Mouse (Mus musculus) MN1 (cell line): ENCODE data around the gene Cfap97.
A peak's percentile ranks its signal among the peaks of the same experiment; 100 is the strongest.
"Not testable (repeated sequence)": the region's sequence is repeated elsewhere in the genome, so short reads cannot be mapped to it uniquely, and the experiment has no call there.

ENCODE experiments used
- DNase-seq: peaks from one replicate; pipeline ENCODE4 v3.0.0-alpha.2; 2016; ENCODE audit warnings: low spot score

The Cfap97 gene

DNA sequence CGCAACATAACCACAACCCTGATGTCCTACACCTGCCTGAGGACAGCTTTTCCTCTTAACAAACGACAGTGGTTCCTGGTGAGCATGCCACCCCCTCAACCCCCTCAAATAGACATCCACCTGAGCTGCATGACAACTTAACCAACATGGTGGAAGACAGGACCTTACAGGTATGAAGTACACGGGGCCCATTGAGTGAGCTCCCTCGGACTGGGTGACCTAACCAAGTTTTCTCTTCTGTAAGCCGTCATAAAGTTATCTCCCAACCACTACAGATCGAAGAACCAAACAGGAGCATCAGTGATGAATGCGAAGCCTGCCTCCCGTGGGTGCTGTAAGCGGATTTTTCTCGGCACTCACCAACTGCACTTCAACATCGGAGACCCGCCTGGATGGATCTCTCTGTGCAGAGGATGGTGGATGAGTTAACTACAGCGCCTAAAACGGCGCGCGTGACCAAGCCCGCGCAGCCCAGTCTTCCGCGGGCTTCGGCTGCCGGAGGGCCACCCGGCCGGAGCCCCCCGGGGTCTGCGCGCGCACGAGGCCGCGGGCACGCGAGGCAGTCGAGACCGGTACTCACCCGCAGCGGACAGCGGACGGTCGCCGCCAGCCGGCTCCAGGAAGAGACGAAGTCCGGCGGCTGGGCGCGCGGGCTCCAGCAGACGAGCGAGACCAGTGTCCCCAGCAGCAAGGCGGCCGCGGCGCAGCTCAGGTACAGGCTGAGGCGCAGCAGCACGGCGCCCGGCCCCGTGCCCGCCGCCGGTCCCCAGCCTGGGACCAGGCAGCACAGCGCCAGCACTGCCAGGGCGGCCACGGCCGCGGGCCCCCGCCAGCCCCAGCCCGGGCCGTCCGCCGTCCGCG is at the start of gene Cfap97:
Gene Cfap97 (plus strand): TSS at position 570 of the 861 bp plus-strand sequence.
- DNase-seq, result peak; percentile 59

DNA sequence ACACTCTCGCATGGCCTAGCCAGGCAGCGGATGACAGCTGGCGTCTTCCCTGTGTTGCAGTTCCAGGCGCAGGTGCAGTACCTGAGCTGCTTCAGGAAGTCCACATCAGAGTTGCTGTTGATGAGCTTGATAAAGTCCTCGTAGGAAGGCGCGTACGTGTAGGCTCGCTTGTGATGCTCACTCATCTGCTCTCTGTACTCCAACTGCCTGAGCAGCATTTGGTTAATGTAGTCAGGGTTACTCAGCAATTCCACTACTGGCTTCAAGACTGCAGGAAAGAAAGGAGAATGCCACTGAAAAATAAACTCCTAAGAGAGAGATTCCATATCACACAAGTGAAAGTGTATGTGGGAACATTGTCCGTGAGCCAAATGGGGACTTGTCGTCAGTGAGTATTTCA is 48.1 kb upstream of the Cfap97 start:
- no peak for DNase-seq

DNA sequence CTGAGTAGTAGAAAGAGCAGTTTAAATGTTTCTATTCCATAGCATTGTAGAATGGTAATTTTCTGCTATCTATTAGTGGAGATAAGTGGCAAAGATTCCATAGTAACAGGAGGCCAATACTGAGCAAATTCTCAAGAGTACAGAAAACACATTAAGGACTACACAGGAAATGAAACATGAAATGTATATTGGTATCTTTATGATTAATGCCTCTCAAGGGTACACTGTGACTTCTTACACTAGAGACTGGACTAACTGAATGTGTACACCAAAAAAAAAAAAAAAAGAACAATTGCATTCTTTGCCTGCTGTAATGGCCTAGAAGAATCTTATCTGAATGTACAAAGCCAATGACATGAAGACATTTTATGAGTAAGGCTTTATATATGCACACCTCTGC is 43.9 kb upstream of the Cfap97 start:
- no peak for DNase-seq

DNA sequence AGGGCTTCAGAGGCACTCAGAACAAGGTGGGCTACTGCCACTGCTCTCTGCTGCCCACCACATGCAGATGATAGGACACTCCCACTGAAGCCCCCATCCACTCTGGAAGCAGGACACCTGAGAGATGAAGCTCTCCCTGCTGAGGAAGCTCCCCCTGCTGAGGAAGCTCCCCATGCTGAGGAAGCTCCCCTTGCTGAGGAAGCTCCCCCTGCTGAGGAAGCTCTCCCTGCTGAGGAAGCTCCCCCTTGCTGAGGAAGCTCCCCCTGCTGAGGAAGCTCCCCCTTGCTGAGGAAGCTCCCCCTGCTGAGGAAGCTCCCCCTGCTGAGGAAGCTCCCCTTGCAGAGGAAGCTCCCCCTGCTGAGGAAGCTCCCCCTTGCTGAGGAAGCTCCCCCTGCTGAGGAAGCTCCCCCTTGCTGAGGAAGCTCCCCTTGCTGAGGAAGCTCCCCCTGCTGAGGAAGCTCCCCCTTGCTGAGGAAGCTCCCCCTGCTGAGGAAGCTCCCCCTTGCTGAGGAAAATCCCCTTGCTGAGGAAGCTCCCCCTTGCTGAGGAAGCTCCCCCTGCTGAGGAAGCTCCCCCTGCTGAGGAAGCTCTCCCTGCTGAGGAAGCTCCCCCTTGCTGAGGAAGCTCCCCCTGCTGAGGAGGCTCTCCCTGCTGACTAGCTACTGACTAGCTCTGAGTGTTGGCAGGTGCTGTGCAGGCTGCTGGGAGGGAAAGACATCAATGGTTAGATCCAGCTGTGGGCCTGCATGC is 38.0 kb upstream of the Cfap97 start:
- DNase-seq, result not testable (repeated sequence)

DNA sequence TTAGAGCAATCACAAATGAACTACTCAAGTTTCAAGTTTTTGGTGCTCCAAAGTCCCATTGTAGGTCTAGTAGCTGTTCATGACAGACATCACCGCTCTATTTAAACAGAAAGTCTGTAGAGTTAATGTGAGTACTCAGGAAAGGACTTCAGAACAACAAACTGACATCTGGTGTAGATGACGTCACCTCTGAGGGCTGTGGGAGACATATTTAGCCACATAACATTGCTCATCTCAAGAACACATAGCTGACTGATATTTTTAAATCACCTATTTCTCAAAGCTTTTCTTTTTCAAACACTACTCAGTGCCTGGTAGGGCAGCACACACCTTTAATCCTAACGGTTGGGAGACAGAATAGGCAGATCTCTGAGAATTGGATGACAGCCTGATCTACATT is 34.4 kb upstream of the Cfap97 start:
- DNase-seq, result no peak

DNA sequence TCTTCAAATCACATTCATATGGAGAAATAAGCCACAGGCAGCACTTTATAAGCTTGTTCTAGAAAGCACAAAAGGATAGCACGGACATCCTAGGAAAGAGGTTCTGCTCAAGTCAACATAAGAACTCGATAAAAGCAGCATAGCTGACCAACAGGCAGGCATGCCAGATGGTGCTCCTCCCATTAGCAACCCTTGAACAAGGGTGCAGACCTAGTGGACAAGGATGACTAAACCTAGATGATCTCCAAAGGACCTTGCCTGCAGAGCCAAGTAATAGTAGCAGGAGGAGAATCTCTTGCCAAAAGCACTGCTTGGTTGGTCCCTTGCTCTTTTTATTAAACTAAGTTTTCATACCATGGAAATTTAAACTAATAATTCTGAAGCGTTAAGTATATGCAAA is 32.4 kb upstream of the Cfap97 start:
- no peak for DNase-seq

DNA sequence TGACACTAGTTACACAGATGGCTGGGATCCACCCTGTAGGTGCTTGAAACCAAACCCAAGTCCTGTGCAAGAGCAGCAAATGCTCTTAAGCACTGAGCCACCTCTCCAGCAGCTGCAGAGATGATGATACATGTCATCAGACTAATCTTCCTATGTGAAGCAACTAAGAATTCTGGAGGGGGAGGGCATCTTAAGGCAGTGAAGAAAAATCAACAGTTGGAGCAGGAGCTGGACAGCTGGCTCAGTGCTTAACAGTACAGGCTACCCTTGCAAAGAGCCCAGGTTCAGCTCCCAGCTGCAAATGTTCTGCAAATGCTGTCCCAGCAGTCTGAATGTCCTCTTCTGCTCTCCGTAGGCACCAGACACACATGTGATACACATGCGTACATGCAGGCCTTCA is 29.1 kb upstream of the Cfap97 start:
- DNase-seq, result peak; percentile 34

DNA sequence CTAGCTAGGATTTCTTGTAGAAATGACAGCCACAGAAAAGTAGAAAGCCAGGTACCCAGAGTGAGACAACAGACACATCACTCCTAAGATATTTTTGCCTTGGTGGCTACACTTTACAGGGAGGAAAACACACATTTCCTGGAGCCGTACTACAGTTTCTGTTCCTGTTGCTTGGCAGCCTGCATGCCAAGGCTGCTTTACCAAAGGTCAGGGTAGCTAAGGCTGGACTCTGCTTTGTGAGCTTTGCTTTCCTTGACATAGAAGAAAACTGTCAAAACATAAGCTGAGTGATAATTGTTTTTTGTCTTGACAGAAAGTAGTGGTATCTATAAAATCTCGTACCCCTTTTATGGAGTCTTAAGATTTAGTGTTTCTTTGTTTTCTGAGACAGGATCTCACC is 21.1 kb upstream of the Cfap97 start:
- no peak for DNase-seq

DNA sequence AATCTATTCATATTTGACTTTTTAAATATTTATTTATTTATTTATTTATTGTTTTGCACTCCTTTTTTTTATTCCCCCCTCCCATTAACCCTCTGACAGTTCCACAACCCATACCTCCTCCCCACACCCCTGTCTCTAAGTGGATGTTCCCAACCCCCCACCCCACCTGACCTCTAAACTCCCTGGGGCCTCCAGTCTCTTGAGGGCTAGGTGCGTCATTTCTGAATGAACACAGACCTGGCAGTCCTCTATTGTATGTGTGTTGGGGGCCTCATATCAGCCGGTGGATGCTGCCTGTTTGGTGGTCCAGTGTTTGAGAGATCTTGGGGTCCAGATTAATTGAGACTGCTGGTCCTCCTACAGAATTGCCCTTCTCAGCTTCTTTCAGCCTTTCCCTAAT is 16.0 kb upstream of the Cfap97 start:
- DNase-seq, result not testable (repeated sequence)

DNA sequence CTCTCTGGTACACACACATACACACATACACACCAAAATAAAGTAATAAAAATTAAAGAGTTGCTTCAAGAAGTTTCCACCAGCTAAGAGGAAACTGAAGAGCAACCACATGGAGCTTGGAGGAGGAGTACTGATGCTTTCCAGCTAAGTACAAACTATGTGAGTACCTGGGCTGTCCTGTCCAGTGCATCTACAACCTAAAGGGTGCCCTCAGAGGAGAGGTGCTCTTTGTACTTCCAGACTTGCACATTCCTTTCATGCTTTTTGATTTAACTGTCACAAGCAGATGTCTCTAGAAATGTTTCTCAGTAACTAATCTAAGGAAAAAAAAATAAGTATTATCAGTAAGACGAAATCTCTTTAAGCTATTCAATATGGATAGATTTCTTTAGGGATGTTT is 14.2 kb upstream of the Cfap97 start:
- DNase-seq, result no peak

DNA sequence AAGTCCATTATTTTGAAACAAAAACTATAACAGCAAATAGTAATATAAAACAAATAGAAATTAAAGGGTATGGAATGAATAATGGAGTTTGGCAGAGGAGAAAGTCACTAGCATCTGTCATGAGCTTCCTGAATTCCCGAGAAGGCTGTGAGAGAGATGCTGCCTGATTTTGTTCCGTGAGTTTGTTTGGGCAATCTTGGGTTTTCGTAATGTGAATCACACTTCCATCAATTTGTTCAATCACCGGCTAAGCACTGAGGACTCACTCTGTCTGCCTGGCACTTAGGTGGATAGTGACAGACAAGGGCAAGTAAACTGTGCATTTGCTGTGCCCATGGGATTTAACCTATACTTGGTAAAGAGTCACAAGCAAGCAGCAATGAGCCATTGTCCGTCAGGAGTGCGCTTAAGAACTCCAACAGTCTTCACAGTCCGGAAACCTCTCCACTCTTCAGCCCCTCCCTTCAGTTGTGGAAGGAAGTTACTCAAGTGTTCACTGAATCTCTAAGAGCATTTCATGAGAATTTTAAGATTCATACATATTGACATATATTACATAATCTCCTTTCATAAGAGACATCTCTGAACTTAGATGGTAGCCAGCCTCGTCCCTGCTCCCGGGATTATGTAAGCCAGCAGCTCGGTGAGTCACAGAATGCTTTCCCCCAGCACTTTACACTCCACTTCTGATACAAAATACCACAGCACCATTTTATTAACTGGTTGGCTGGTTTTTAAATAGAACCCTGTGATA is 13.6 kb upstream of the Cfap97 start:
- DNase-seq, result no peak

DNA sequence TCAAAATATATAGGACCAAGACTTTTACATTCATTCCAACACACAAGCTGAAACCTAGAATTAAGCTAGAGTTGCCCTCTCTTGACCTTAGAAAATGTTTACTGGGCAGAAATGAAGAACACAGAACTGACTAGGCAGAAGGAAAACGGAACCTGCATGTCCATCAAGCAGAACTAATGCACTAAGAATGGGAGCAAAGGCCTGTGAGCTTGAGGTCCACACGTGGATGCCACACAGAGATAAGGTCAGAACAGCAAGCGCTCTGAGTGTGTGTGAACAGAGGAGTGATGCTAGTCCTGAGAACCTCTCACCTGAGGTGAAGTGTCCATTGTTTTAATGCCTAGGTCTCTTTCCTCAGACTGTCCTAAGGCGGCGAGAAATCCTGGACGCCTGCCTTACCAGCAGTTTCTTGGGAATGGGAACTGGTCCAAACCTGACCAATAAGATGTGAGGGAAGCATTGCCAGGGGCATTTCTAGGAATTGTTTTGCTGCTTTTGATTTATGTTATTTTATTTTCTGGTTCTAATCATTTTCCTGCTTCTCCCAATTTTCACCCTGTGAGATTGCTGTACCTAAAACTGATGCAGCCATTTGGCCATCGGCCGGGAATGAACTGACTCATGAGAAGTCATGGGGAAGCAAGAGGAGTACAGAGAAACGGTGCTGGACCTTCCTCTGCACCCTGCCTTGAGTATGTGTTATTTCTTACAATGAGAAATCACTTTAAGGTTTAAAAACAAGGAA is 11.0 kb upstream of the Cfap97 start:
- DNase-seq, result no peak

DNA sequence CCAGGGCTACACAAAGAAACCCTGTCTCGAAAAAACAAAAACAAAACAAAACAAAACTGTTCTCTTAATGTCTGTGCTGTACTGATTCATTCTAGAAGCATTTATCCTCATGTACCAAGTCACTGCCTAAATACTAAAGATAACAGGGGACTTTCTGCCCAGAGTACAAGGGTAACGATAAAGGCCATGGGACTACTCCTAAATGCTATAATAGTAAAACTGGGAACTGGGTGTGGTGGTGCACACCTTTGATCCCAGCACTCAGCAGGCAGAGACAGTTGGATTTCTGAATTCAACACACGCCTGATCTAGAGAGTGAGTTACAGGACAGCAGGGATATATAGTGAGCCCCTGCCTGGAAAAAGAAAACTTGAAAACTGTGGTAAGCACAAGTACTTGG is 9.9 kb upstream of the Cfap97 start:
- DNase-seq, result no peak

DNA sequence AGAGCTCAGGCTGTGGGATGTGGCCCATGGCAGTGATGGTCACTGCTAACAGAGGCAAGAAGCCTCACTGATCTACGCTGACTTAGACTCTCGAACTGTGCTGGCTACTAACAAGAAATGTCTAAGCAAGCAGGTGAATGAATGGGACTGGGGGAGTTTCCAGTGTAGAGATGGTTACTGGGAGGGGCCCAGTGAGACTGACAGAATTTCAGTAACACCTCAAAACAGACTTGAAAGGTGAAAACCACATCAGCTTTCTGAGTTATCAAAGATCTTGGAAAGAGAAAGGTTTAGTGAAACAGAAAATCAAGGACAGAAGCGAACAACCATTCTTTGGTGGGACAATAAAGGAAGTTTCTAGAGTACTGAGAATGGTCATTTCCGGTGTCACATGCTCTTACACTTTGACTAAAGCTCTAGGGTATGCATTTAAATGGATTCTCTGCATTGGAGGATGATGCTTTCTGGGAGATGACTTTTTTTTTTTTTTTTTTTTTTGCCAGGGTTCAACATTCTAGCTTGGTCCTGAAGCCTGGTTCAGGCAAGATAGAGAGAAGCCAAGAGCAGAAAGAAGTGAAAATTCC is 9.0 kb upstream of the Cfap97 start:
- DNase-seq, result no peak

DNA sequence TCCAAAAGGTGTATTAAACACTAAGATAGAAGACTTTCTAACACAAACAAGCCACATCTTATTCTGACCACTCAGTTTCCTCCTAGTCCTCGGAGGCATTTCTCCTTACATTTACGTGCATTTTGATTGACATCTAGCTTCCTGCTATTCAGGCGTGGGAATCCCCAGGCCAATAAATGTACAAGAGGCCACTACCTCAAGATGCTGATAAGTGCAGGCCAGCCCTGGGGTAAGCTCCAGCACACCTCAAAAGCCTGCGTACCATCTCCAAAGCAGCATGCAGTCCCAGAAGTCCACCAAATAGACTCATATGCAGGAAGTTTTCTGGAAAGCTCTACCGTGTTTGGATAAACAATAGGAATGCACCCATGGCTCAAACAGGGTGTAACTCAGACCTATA is 8.1 kb upstream of the Cfap97 start:
- DNase-seq, result no peak

DNA sequence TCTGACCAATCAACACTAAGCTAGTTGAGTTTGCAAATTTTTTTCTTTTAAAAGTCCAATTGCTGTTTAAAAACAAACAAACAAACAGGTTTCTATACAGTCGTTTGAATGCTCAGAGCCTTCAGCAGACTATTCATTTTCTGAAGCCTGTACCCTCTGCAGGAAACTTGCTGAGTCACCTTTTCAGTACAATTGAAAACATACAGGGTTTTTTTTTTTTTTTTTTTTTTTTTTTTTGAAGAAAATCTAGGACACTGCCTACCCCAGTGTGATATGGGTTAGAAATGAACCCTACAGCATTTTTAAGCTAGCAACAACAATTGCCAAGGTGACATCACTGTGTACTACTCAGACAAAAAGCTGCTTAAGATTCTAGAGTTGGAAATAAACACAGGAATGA is 7.6 kb upstream of the Cfap97 start:
- DNase-seq, result no peak

DNA sequence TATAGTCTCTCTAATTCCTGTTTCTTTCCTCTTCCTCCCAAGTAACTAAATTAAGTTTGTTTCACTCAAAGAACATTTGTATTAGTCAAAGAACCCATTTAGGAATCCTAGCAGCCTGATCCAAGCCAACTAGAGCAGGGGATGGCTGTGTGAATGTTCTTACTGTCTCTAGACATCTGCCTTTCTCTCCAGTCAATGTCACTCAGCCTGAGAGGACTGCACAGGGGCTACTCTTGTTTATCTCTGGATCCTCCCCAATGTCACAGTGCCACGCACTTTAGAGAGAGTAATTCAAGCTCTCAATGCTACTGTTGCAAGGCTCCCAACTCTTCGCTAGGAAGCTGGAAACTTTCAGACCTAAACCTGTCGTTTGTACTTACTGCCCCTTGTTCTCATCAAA is 5.4 kb upstream of the Cfap97 start:
- DNase-seq, result no peak

DNA sequence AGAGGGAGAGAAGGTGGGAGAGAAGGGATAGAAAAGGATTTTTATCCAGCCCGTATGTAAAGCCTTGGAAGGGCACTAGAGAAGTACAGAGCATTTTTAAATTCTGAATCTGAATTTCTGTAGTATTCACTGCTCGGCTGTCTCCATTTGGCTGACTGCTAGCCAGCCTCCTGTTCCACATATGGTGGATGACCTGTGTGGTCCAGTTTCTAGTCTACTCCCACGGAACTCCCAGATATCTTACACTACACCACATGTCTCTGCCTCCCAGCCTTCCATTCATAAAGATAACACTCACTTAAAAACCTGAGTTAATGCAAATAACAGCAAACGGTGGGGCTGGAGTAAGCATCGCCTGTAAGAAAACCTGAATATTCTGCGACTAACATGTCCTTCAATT is 2.3 kb upstream of the Cfap97 start:
- no peak for DNase-seq

DNA sequence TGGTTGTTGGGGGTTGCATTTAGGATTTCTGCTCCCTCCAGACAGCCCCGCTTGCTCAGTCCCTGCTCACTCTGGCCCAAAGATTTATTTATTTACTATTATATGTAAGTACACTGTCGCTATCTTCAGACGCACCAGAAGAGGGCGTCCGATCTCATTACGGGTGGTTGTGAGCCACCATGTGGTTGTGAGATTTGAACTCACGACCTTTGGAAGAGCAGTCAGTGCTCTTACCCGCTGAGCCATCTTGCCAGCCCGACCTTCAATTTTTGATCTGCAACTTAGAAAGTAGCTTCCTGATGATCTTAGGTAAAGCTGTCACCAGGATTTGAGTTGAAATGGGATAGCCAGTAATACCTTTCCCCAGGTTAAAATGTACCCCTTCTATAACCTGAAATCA is 1.8 kb upstream of the Cfap97 start:
- DNase-seq, result no peak

DNA sequence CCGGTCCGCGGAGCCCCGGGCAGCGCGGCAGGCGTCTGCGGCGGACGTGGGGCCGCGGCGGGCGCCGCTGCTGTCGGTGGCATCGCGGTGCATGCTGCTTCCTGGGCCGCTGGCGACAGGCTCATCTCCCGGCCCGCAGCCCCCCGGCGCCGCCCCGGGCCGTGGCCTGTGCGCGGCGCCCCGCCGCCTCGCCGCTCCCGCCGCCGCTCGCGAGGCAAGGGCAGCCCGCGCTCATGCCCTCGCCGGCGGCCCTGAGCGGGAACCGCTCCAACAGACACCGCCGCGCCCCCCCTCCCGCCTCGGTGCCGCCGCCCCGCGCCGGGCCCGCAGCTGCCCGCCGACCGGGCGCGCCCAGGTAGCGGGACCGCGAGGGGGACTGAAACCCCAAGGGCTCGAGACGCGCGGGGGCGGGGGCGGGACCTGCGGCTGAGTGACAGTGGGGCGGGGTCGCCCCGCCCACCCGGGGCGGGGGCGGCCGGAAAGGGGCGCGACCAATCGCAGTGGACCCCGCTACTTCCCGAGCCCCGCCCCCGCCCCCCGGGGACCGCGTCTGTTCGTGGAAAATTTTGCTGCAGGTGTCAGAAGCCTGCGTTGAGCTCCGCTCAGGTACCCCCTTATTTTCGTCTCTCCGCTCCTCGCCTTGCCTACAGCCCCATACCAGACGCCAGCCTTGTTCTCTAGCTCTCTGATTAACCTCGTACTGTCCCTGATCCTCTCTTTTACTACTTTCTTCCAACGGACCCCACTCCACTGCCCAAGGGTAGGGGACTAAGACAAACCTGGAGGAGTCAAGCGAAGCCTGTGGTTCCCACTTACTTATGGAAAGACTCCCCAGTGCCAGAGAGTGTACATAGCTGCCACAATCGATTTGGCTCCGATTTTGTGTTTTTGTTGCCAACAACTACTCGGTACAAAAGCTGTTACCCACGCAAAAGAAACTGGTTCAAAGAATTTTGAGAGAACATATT is 777 bp downstream of the Cfap97 start, which contains the start of gene Snx25:
Gene Snx25 (minus strand): TSS at position 96 of the 968 bp plus-strand sequence.
- DNase-seq, result peak; percentile 86
